Mouse (Mus musculus): ENCODE measurements around the gene Lca5l.

Gene Lca5l

DNA sequence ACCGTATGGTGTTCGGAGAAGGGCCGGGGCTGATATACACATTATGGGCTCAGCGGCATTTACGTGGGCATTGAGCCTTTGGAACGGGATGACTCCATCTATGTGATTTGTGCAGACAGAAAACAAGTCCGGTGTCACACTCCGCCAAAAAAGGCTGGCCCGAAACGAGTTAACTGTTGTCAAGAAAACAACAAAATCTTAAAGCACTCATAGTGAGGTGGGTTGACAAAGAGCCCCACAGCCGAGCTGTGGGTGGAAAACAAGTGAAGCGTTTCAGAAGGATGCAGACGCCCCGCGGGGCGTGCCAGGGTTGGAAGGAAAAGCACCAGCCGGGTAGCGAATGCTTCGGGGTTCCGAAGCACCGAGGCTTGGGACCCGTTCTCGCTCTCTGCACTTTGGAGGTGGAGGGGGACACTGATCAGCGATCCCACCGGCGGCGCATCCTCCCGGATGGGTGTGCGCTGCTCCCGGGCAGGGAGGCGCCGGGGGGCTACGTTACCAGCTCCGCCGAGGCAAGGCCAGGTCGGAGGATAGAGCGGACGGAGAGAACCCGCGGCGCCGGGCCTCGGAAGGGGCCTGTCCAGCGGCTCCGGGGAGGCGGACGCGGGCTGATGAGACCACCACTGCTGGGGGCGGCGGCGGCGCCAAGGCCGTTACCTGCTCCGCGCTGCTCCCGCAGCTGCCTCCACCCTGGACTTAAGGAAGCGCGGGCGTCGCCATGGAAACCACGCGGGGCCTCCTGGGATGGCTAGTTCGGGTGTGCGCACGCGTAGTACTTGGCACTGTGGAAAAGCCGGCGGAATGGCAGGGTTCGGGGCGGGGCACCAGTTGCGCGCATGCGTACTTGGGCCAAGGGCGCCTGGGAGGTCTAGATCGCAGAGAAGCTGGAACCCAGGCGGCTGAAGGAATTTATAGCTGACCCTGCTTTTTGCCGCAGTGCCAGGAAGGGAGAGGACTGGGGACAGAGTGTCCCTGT lies at the start of gene Lca5l:
TSS of gene Lca5l (minus strand) at position 741 of the 976 bp plus-strand sequence.
- peak; percentile 98 for DNase-seq

DNA sequence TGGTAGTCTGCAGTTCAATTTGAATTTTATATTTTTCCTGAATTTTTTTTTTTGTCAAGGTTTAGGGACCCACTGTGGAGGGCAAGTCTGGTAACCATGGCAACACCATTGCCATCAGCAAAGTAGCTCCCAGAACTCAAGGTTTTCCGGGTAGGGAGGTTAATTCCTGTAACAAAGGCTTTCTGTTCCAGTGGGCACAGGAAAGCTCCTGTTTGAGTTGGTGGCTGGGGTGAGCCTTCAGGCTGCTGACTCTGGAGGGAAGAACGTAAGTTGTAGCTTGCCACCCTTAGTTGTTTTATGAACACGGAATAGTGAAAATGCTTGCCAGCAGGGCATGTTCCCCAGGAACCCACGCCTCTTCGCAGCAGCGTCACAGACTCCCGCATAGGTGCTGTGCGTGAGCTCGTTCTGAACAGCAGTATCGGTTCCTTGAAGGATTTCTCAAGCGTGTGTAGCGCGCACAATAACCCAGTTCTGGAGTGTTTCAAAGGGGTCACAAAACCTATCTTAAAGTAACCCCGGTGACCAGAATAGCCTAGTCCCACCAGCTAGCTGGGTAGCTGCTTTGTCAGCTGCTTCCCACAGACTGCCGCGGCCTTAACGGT lies 43.4 kb upstream of the Lca5l start, which contains the start of gene B3galt5:
TSS of gene B3galt5 (plus strand) at position 436 of the 605 bp plus-strand sequence.
- no peak for DNase-seq

DNA sequence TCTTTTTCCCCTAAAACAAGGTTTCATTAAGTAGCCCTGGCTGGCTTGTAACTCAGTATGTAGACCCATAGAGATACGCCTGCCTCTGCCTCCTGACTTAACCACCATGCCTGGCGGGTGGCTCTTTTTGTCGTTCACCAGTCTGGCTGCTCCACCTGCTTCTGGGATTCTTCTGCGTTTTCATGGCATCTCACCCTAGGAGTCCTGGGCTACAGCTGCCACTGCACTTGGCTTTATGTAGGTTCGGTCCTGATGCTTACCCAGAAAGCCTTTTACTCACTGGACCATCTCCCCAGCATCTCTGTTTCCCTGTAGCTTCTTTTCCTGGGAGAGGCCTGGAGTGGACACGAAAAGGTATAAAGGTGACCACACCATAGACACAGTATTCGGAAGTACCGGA lies 41.9 kb upstream of the Lca5l start:
- no peak for DNase-seq

DNA sequence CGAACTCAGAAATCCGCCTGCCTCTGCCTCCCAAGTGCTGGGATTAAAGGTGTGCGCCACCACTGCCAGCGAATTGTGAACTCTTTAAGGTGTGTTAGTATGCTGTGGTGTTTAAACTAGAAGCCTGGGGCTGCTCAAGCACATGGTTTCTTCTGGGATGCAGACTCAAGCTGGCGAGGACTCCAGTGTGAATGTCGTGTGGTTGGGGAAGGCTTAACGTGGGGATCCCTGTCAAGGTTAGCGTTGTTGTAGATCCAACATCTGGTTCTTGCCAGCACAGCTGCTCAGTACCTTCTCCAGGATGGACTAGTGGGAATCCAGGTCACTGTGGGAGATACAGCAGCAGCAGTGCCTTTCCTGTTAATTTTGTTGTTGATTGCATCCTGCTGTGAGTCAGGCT lies 39.9 kb upstream of the Lca5l start:
- no peak for DNase-seq

GRCm38 (mm10) chr16:96231251-96231650 lies 39.2 kb upstream of the Lca5l start:
- no peak for DNase-seq

GRCm38 (mm10) chr16:96230411-96230810 lies 38.3 kb upstream of the Lca5l start:
- peak; percentile 61 for DNase-seq

- DNase-seq = no peak
Observed at GRCm38 (mm10) chr16:96229044-96229555, 37.0 kb upstream of the Lca5l start.

DNA sequence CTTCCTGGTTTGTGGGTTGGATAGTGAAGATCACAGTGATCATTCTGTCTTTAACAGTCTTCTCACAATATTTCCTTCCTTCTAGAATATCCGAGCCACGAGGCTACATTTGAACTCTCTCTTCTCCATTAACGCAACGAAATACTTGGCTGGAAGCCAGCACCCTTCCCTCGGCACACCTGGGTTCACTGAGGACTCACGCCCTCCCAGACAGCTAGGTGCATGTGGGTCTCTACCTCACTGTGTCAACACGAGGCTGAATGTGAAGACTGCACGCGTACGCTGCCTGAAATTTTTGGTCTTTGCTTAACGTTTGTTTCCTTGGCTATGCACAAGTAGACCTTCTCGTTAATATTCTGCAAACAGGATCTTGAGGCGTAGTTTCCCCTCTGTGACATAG lies 36.4 kb upstream of the Lca5l start:
- DNase-seq = no peak

GRCm38 (mm10) chr16:96222452-96222851 lies 30.4 kb upstream of the Lca5l start:
- DNase-seq = no peak

- DNase-seq = no peak
Observed at GRCm38 (mm10) chr16:96221959-96222358, 29.9 kb upstream of the Lca5l start.

DNA sequence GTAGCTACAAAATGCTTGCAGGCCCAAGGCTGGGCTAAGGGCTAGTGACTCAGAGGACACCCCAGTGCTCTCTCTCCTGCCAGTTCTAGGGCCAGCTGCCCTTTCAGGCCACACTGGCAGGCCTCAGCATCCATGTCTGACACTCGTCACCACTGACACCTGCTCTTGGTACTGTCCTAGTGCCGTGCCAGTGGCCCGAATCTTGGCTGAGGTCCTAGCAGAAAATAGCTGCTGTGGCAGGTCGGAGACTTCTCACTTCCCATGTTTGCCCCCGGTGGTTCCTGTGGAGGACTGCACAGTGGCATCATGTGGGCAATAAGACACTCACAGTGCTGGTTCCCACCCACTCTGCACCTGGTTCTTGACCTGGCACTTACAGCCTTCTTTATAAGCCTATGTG lies 29.4 kb upstream of the Lca5l start:
- no peak for DNase-seq

- no peak for DNase-seq
Observed at GRCm38 (mm10) chr16:96213027-96213426, 21.0 kb upstream of the Lca5l start.

GRCm38 (mm10) chr16:96210856-96211255 lies 18.8 kb upstream of the Lca5l start:
- DNase-seq = no peak

DNA sequence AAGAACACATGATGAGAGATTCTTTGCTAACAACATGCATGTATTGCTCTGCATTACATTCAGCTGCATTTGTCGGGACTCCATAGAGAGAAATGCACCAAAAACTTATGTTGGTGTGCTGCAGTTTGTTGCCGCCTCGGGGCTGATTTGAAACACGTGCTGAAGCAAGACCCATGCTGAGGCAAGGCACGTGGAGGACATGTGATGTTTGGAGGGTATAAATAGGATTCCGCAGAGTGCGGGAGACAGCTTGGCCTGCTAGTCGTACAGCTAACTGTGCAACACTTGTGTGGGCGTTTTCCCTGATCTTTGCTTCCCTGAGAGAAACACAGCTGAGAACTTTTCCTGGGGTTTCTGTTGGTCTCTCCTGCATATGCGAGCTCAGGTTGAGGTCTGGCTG lies 17.7 kb upstream of the Lca5l start:
- no peak for DNase-seq

GRCm38 (mm10) chr16:96201485-96202232 lies 9.6 kb upstream of the Lca5l start:
- DNase-seq = no peak

DNA sequence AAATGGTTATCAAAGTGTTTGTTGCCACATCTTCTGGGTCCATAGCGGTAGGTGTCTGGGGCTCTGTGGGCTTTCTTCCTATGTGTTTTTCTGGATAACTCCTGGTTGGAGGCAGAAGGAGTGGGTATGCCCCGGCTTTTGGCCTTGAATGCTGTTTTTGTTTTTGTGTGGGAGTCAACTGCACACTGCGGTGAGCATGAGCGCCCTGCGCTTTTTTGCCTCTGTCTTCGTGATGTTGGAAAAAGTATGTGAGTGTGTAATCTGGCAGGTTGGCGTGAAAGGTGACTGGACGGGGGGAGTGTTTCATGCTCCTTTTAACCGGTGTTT lies 8.6 kb upstream of the Lca5l start:
- no peak for DNase-seq

GRCm38 (mm10) chr16:96199913-96200701 lies 8.0 kb upstream of the Lca5l start, which contains the start of gene Sh3bgr:
Gene Sh3bgr (plus strand): TSS chr16:96200450.
- peak; percentile 27 for DNase-seq

- no peak for DNase-seq
Observed at GRCm38 (mm10) chr16:96187619-96188018, 4.5 kb downstream of the Lca5l start.

DNA sequence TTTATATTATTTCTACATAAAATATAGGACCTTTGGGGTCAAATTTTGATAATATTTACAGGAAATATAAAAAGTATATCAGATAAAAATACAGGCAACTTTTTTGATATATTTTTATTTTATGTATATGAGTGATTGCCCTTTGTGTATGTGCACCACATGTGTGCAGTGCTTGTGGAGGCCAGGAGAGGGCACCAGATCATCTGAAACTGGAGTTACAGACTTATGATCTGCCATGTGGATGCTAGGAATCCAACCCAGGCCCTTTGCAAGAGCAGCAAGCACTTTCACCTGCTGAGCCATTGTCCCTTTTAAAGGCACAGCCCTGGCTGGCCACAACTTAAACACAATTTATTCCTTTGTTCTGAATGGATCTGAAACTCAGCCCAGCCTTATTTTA lies 12.9 kb downstream of the Lca5l start:
- no peak for DNase-seq

DNA sequence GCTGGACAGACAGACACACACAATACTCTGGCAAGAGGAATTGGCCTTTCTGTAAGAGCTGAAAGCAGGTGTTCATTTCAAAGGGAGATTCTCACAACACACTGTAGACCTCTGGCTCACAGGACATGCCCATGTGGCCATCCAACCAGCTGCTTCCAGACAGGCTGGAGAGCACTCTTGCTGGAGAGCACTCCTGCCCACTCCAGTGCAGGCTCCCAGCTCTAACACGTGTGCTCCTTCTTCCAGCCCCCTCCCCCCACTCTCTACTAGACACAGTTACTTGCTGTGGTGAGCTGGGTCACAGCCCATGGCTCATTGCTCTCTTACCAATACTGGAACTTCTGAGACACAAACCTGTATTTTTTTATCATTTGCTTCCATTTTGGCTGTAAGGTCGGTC lies 16.7 kb downstream of the Lca5l start:
- no peak for DNase-seq

GRCm38 (mm10) chr16:96173648-96174047 lies 18.4 kb downstream of the Lca5l start:
- no peak for DNase-seq

DNA sequence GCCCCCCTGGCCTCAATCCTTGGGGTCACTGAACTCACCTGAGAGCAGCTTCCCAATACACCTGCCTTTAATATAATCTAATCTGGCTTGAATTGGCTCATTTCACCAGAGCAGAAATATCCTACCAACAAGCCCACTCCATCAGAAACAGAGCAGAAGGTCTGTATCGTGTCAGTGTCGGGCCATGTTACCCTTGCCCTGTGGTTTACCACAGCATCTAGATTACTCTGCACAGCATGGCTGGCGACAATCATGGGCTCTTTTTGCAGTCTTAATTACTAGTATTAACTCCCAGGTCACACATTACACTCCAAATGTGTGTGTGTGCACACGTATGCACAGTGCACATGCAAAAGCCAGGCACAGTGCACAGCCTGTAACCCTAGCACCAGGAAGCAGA lies 23.2 kb downstream of the Lca5l start:
- no peak for DNase-seq
